Mouse (Mus musculus): ENCODE measurements around the gene Cyp2t4. TPM values are rescaled to one million over a fixed set of nuclear protein-coding genes. Genes with fewer than 3 reads are reported as not detected.

The Cyp2t4 gene
- polyA plus RNA-seq, 2 experiments, result not detected

DNA sequence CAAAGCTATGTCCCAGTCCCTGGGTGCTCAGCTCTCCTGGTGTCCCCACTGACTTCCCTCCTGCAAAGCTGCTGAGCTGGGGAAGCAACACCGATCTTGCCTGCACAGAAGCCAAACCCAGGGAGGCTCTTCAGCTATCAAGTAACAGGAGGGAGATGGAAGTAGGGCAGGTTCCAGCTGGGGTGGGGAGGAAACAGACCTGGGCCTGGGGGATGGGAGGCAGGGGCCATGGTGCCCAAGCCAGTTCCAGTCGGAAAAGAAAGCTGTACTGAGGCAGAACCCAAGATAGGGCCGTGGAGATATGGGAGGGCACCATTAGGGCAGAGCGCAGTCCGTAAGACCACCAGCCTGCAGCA, 9.9 kb downstream of the Cyp2t4 start:
- no peaks in the 10 kb centered on the region for H3K27me3 ChIP-seq (ENCODE audit: control insufficient read depth, insufficient read depth, low read length)
- H3K9ac ChIP-seq (ENCODE audit: low read depth, low read length, severe bottlenecking), result 0 out of 2 replicates have a peak overlapping the region, but pooled peaks have one; percentile 2
- H3K9me3 ChIP-seq (ENCODE audit: control insufficient read depth, low read length), result no peaks in the 10 kb centered on the region
- ATAC-seq (ENCODE audit: low FRiP score, low read depth) (no peak), DNase-seq (ENCODE audit: low spot score) (no peak)
- peaks cover 29% of the 10 kb centered on the region for H3K4me1 ChIP-seq (ENCODE audit: control insufficient read depth, insufficient read depth, low read length)
- 78% methylated on average over 5 of the region's 5 CpGs for WGBS
- H3K4me3 ChIP-seq (replicated peaks; ENCODE audit: low read length), result no peak overlapping the region
- H3K4me2 ChIP-seq (replicated peaks; ENCODE audit: low read depth, low read length, severe bottlenecking), result 0 out of 2 replicates have a peak overlapping the region, but pooled peaks have one; percentile 13
- no peak overlapping the region for H3K27ac ChIP-seq (replicated peaks; ENCODE audit: low read depth, low read length)
- no peak for TF ChIP-seq POLR2A (IDR thresholded peaks at IDR 0.05; ENCODE audit: borderline replicate concordance, extremely low read depth, insufficient read depth, insufficient read length)
- H3K36me3 ChIP-seq (ENCODE audit: control insufficient read depth, insufficient read depth, low read length), result peaks cover 56% of the 10 kb centered on the region

DNA sequence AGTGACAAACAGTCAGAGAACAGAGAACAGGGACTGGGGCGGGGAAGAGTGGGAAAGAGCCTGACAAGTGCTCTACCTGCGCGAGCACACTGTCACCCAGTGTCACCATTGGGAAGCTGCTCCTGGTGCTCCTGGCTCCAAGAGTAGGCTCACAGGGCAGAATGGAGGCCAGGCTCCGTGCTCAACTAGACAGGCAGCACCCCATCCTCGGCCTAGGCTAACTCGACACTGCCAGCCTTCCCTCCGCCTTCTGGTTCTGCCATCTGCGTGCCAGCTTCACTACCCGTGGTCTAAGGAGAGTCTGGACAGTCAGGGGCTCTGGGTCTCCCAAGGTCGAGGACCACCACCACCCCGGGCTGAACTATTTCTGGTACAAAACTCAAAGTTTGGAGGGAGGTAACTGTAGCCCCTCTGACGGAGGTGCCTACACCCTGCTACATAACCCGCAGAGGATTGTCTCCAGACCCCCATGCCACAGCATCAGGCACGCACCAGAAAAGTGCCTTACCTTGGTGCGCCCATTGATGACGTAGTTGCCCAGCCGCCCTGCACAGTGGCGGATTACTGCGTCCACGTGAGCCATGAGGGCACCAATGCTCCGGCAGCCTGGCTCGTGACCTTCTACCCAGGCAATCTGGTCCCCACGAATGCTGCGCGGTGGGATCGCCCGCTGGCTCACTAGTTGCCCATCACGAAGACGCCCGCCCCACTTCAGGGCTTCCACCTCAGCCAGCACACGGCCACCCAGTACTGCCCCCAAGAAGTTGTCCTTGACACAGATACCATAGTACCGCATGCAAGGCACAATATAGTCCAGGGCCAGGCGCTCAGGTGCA, 10.8 kb downstream of the Cyp2t4 start:
- Histone ChIP-seq H3K9me3 (ENCODE audit: control insufficient read depth, low read length) (no peaks in the 10 kb centered on the region), H3K4me1 (ENCODE audit: control insufficient read depth, insufficient read depth, low read length) (peaks cover 29% of the 10 kb centered on the region), H3K4me2 (replicated peaks; ENCODE audit: low read depth, low read length, severe bottlenecking) (peak overlapping the region; percentile 72), H3K27me3 (ENCODE audit: control insufficient read depth, insufficient read depth, low read length) (no peaks in the 10 kb centered on the region), H3K4me3 (replicated peaks; ENCODE audit: low read length) (peak overlapping the region; percentile 66), H3K9ac (ENCODE audit: low read depth, low read length, severe bottlenecking) (peak overlapping the region; percentile 86), H3K27ac (replicated peaks; ENCODE audit: low read depth, low read length) (no peak overlapping the region), H3K36me3 (ENCODE audit: control insufficient read depth, insufficient read depth, low read length) (peaks cover 52% of the 10 kb centered on the region)
- WGBS, result 86% methylated on average over 32 of the region's 33 CpGs
- no peak for TF ChIP-seq POLR2A (IDR thresholded peaks at IDR 0.05; ENCODE audit: borderline replicate concordance, extremely low read depth, insufficient read depth, insufficient read length)
- DNase-seq (ENCODE audit: low spot score) (no peak), ATAC-seq (ENCODE audit: low FRiP score, low read depth) (no peak)

DNA sequence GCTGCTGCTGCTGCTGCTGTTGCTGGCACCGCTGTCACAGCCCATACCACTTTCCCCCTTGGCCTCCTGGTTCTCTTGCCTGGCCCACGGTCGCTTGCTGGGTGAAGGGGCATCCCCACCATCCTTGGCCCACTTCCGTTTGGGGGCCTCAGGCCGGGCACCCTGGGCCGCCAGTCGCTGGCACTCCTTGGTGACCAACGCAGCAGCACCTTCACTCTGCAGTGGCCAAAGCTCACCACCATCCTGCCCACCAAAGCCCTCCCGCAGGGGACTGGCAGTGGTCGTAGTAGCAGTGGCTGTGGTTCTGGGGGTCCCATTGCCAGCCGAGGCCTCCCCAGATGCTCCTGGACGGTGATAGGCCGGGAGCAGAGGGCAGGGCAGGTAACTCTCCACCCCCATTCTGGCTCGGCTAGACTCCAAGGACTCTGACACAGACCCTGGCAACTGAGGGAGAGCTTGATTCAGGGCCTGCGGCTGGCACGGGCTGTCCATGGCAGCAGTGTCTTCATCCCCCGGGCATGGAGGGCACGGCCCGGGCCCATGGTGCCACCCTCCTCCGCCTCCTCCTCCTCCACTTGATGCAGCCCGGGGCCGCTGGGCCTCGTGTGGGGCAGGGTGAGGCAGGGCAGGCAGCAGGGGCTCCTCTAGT, 11.6 kb downstream of the Cyp2t4 start:
- 74% methylated on average over 23 of the region's 23 CpGs for WGBS
- Histone ChIP-seq H3K36me3 (ENCODE audit: control insufficient read depth, insufficient read depth, low read length) (peaks cover 52% of the 10 kb centered on the region), H3K4me1 (ENCODE audit: control insufficient read depth, insufficient read depth, low read length) (peaks cover 29% of the 10 kb centered on the region), H3K27ac (replicated peaks; ENCODE audit: low read depth, low read length) (no peak overlapping the region), H3K4me3 (replicated peaks; ENCODE audit: low read length) (peak overlapping the region; percentile 66), H3K9me3 (ENCODE audit: control insufficient read depth, low read length) (no peaks in the 10 kb centered on the region), H3K9ac (ENCODE audit: low read depth, low read length, severe bottlenecking) (peak overlapping the region; percentile 86), H3K27me3 (ENCODE audit: control insufficient read depth, insufficient read depth, low read length) (no peaks in the 10 kb centered on the region), H3K4me2 (replicated peaks; ENCODE audit: low read depth, low read length, severe bottlenecking) (peak overlapping the region; percentile 72)
- no peak for TF ChIP-seq POLR2A (IDR thresholded peaks at IDR 0.05; ENCODE audit: borderline replicate concordance, extremely low read depth, insufficient read depth, insufficient read length)
- ATAC-seq (ENCODE audit: low FRiP score, low read depth) (no peak), DNase-seq (ENCODE audit: low spot score) (no peak)

DNA sequence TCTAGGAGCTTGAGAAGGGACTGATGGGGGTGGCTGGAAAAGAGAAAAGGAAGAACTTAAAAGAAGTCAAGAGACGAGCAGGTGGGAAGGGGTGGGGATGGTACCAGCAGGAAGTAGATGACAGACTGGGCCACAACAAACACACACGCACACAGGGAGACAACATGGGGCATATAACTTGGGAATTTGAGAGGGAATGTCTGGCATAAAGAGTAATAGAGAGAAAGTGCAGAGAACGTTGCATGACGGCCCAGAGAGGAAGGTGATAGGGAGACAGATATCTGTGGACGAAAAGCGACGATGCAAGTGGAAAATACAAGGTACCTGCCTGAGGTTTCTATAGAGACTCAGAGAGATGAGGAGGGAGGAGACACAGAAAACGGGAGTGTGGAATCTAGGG, 12.2 kb downstream of the Cyp2t4 start:
- TF ChIP-seq POLR2A (IDR thresholded peaks at IDR 0.05; ENCODE audit: borderline replicate concordance, extremely low read depth, insufficient read depth, insufficient read length), result no peak
- Histone ChIP-seq H3K9me3 (ENCODE audit: control insufficient read depth, low read length) (no peaks in the 10 kb centered on the region), H3K9ac (ENCODE audit: low read depth, low read length, severe bottlenecking) (peak overlapping the region; percentile 86), H3K4me2 (replicated peaks; ENCODE audit: low read depth, low read length, severe bottlenecking) (peak overlapping the region; percentile 72), H3K27me3 (ENCODE audit: control insufficient read depth, insufficient read depth, low read length) (no peaks in the 10 kb centered on the region), H3K27ac (replicated peaks; ENCODE audit: low read depth, low read length) (peak overlapping the region; percentile 92), H3K4me1 (ENCODE audit: control insufficient read depth, insufficient read depth, low read length) (peaks cover 29% of the 10 kb centered on the region), H3K4me3 (replicated peaks; ENCODE audit: low read length) (peak overlapping the region; percentile 66), H3K36me3 (ENCODE audit: control insufficient read depth, insufficient read depth, low read length) (peaks cover 54% of the 10 kb centered on the region)
- ATAC-seq (ENCODE audit: low FRiP score, low read depth) (no peak), DNase-seq (ENCODE audit: low spot score) (no peak)
- WGBS, result 4% methylated on average over 8 of the region's 8 CpGs

DNA sequence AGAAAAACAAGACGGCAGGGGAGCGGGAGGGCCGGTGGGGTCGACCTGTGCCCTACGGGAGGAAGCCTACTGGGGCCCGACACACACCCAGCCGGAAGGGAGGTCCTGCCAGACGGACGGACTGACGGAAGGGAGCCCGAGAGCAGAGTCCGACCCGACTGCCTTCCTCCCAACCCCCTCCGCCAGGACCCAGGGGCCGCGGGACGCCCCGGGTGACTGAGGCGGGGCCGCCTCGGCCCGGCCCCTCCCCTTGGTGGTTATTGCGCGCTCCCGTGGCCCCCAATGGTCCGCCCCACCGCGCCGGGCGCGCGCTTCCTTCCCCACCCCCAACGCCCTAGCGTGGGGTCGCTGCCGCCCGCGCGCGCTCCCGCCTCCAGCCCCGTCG, 12.7 kb downstream of the Cyp2t4 start:
- peak overlapping the region; percentile 86 for H3K9ac ChIP-seq (ENCODE audit: low read depth, low read length, severe bottlenecking)
- ATAC-seq (ENCODE audit: low FRiP score, low read depth) (peak; percentile 84), DNase-seq (ENCODE audit: low spot score) (peak; percentile 87)
- no peaks in the 10 kb centered on the region for H3K9me3 ChIP-seq (ENCODE audit: control insufficient read depth, low read length)
- peaks cover 54% of the 10 kb centered on the region for H3K36me3 ChIP-seq (ENCODE audit: control insufficient read depth, insufficient read depth, low read length)
- H3K4me1 ChIP-seq (ENCODE audit: control insufficient read depth, insufficient read depth, low read length), result peaks cover 29% of the 10 kb centered on the region
- H3K4me2 ChIP-seq (replicated peaks; ENCODE audit: low read depth, low read length, severe bottlenecking), result peak overlapping the region; percentile 72
- no peaks in the 10 kb centered on the region for H3K27me3 ChIP-seq (ENCODE audit: control insufficient read depth, insufficient read depth, low read length)
- no peak for TF ChIP-seq POLR2A (IDR thresholded peaks at IDR 0.05; ENCODE audit: borderline replicate concordance, extremely low read depth, insufficient read depth, insufficient read length)
- WGBS, result 1% methylated on average over 27 of the region's 43 CpGs
- peak overlapping the region; percentile 66 for H3K4me3 ChIP-seq (replicated peaks; ENCODE audit: low read length)
- H3K27ac ChIP-seq (replicated peaks; ENCODE audit: low read depth, low read length), result peak overlapping the region; percentile 92
